Mouse (Mus musculus): Measurements from ENCODE around the gene Ppp1r1b. TPM values are rescaled to one million over a fixed set of nuclear protein-coding genes. Genes with fewer than 3 reads are reported as not detected.

The Ppp1r1b gene
- total RNA-seq (2021): under 1 TPM; 0.27 to 0.32 TPM
- long read RNA-seq, experiment 1: 0 reads
- long read RNA-seq, experiment 2: 0 reads

DNA sequence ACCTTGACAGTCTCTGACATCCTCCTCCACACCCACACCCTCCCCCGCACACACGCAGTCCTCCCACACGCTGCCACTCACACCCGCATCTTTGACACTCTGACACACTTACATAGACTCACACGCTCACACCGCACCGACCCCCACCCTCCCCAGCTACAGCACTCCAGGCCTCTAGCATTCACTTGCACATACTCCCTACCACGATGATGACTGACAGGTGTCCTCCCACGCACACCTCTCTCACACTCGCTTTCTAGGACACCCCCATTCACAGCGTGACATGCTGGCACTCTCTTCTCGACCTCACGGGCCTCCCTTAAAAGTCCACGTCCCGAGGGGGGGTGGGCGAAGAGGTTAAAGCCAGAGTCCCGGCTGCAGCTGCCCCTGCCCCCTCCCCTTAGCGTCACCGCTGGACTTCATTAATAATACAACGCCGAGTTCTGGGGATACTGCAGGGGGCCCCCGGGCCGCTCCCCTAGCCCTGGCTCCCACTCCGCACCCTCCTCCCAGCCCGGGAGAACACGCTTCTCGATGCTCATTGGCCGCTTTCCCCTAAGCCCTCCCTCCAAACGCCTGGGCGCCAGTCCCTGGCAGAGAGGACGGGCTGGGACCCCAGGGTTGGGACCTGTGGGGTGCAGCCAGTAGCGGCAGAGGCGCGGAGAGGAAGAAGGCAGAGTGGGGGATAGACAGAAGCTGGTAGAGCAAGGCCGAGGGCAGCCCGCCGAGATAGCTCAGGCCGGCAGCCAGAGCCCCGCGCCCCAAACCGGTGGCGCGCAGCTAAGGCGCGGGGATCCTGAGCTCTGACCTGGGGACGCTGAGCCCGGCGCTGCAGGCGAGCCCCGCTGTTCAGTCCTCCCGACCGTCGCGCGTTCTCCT is at the start of gene Ppp1r1b:
Gene Ppp1r1b, plus strand, starts transcription at position 322 of the 879 bp plus-strand sequence.
- peak in 1 of 2 experiments; percentile 34 for DNase-seq (ENCODE audit: low spot score in 2 of 2)

DNA sequence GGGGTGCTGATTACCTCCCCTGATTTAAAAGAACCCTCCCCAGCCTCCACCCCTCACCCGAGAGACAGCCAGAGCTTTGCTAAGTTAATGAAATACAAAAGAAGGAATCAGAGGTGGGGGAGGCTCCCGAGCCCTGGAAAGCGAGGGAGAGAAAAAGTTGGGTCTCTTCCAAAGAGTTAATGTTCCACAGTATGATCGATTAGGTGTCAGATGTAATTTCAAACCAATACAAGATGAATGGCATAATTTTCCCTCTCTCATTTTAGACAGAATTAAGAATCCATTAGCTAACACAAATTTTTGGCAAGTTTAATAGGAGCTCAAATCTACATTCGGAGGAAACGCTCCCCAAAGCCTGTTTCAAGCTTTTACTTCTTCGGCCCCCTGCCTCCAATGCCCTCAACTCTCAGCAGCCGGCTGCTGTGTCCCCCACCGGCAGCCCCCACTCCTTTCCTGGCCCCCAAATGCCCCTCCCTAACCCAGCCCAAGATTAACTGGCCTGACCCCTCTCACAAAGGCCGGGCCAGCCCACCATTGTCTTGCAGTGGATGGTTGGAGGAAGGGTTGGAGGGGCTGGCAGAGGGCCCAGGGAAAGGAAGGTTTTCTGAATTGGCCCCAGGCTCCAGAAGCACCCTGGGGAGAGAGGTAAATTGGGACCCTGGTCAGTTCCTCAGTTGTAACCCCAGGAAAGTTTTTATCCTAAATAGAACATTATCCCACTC is 49.6 kb upstream of the Ppp1r1b start:
- no peak for DNase-seq (ENCODE audit: low spot score in 2 of 2)

DNA sequence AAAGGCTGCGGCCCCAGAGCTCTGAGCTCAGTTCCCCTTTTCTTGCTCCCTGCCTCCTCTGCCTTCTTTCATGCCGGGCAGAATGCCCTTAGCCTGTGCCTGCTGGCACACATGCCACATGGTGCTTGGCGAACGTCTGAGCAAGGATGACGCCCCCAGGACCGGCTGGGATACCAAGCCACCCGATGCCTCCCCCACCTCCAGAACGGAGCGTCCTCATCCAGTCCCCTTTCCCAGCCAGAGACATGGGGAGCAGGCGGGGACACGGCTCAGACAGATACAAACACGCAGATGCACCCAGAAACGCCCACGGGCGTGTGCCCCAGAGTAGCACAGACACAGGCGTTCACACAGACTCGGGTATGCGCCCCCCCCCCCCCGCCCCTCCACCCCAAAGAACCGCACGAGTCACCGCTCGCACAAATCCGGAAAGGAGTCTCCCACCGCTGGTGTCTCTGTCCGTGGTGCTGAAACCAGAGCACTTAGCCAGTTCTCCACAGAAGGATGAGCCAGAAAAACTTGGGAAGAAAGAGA is 34.3 kb upstream of the Ppp1r1b start:
- DNase-seq (ENCODE audit: low spot score in 2 of 2): peak; percentile 45 to 67

DNA sequence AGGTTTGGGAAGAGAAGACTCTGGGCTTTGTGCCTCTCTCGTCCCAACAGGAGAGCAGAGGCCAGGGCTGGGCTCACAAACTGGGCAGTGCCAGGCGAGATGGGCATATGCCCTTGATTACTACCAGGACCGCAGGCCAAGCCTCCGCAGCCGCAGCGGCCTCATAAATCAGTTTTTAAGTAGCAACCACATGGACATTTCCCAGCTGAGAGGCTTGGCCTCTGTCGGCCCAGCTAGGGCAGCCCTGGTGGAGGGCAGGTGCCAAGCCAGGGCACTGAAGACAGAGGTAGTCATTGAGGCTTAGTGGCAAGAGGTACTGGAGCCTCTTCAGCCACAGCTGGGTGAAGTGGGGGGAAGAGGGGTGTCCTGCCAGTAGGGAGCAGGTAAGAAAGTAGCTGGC is 30.7 kb upstream of the Ppp1r1b start:
- no peak for DNase-seq (ENCODE audit: low spot score in 2 of 2)

DNA sequence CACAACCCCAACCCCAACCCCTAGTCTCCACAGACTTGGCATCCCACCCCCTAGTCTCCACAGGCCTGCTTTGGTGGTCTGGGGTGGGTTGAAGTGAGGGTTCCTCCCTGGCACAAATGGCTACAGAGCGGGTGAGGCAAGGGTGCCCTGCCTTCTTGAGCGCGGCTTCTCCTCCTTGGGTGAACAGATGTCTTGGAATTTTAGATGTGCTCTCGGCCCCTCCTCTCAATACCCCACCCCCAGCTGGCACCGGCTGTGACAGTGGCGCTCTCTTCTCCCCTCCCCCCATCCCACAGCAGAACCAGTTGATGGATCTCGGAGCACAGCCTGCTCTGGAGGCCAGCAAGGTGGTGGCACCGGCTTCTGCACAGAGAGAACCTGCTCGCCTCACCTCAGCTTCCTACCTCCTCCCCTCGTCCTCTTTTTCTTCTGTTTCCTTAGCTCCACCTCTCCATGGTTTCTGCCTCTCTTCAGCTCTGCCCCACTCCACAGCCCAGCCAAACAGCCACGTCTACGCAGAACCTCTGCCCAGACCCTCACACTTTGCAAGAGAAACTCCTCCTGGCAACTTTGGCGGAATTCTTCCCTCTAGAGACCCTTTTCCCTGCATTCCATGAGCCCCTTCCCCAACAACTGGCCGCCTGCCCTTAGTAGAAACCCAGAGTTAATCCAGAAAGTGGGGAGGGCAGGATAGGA is 29.6 kb upstream of the Ppp1r1b start:
- no peak for DNase-seq (ENCODE audit: low spot score in 2 of 2)

DNA sequence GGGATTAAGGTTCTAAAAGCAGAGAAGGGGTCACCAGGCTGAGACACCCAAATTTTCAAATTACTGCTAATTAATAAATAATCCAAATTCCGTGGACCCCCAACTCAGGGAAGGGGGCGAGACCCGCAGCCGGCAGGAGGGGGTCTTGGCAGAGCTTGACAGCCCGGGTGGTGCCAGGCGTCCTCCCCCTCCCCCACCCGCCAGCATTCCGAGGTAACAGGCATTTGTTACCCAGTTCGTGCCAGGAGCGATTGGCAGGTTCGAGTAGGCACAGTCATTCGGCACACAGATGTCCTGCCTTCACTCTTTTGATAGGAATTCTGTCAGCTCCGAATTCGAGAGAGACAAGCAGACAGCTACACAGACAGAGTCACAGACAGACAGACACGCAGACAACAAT is 29.1 kb upstream of the Ppp1r1b start:
- DNase-seq (ENCODE audit: low spot score in 2 of 2): no peak

DNA sequence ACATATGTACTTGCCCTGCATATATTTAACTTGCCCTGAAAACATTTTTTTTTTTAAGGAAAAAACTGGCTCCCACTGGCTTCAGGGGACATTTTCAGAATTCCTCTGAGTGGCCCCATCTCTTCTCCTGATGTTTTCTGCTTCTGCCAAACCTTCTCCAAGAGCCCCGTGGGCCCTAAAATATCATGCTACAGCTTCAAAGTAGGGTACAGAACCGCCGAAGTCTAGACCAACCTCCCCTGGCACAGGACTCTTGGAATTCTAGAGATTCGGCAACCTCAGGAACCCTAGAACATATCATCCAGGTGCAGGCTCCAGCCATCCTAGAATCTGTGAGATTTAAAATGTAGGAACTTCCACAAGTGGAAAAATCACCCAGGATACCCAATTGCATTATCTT is 28.7 kb upstream of the Ppp1r1b start:
- DNase-seq (ENCODE audit: low spot score in 2 of 2): no peak

DNA sequence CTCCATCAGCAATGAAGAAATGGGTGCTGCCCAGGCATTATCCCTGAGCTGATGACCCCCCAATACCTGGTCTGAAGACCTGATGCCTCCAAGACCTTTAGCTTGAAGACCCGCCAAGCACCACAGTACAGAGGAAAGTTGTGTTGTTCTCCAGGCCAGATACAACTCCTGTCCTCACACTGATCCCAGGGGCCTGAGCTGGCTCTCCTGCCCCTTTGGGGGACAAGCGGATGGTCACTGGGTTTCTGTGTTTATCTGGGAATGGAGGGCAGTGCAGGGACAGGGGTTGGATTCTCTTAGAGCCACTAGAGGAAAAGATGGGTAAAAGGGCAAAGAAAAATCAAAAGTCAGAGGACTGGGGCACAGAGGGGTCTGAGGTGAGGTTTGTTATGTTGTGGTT is 28.3 kb upstream of the Ppp1r1b start:
- DNase-seq (ENCODE audit: low spot score in 2 of 2): no peak

DNA sequence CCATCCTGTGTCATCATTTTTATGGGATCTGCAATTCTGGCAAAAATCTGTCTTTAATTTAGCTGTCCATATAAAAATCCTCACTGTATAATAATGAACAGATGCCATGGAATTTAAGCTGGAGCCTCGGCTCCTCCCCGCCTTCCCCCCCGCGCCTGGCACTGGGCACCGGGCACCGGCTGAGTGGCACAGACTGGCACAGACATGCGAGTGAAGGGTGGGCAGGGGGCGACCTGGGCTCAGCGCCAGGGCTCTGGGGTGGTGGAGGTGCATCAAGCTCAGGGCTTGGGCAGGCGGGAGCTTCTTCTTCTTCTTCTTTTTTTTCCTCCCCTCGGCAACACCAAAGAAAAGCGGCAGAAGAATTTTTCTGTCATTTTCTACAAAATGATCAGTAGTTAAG is 27.8 kb upstream of the Ppp1r1b start:
- no peak for DNase-seq (ENCODE audit: low spot score in 2 of 2)

DNA sequence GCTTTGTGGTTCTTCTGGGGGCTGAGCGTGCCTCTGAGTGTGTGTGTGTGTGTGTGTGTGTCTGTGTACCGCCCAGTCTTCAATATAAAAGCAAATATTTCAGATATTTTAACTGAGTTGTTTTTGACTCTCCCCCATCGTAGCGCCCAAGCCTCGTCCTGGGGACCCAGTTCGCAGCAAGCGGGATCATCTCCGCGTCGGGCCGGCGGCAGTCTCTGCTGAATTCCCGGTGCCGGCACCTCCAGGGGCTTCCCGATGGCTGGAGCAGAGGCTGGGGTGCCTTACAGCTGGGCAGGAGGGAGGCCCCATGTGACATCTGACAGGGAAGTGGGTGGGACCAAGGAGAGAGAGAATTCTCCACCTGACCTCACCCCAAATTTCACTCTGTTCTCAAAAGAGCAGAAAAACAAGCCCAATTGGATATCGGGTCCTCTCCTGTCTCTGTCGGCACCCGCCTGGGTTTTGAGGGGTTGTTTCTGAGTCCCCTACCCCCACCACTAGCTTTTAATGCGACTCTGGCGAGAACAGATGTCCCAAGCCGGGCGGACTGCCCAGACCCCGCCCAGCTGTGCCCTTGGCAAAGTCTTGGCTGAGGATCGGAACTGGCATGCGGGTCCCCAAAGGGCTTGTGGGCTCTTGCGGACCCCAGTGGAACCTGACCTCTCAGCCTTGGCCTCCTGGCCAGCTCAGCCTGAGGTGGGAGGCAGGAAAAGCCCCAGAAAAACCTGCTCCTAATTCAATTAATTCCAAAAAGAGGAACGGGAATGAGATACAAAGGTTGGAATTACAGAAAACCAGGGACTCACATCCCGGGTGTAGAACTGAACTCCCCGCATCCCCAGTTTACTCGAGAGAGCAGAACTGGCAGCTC is 27.2 kb upstream of the Ppp1r1b start:
- DNase-seq (ENCODE audit: low spot score in 2 of 2): no peak

DNA sequence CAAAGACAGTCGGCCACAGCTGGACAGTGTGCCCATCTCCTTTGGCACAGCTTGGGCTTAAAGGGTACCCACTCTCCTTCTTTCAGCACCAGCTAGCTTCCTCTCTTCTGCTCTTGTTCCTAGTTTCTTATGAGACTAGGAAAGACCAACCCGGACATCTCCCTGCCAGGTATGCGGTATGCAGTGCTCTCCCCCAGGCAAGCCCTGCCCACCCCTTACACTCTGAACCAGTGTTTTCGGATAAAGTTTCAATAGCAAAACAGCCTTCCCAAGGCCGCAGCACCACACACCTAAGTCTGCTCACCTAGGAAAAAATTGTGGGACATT is 26.6 kb upstream of the Ppp1r1b start:
- no peak for DNase-seq (ENCODE audit: low spot score in 2 of 2)

DNA sequence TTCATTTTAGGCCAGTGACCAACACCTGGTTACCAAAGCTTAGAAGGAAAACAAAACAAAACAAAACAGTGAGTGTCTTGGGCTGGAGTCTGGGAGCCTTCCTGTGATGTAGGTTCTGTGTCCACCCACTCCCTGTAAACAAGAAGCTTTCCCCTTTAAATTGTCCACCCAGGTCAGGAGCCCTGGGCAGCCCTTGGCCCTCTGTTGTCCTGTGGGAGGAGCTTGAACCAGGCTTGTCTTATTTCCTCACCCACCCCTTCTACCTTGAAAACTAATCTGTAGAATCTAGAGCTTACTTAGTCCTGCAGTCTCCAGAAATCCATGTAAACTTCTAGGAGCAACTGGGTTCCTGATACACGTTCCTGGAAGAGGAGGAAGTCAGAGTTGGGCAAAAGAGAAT is 26.0 kb upstream of the Ppp1r1b start:
- DNase-seq (ENCODE audit: low spot score in 2 of 2): no peak

DNA sequence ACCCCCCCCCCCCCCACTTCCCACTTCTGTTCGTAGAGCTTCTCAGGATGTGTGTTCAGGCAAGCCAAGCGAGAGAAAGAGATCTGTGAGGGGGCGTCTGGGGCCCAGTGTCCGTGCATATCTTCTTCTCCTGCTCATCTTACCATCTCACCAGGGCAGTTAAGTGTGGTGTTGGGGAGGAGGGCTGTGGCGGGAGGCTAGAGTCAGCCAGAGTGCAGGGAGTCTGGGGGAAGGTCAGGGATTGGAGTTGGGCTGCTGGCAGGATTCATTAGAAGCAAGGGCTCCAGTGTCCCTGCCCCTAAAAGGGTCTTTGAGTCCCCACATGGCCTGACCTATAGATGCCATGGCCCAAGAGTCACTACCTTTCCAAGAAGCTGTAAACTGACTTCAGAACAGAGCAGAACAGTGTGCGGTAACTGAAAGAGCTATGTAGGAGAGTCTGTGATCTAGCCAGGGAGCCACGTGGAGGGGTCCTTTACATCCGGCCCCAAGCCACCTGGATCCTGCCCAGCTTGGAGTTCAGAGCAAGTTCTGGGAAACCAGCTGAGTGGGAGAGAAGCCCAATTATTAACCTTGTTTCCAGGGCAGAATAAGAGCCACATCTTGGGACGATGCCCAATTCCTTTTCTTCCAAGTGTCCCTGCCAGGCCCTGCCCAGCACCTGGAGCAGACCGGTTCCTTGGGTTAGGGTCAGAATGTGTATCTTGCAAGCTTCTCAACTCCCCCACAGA is 24.9 kb upstream of the Ppp1r1b start:
- DNase-seq (ENCODE audit: low spot score in 2 of 2): no peak

DNA sequence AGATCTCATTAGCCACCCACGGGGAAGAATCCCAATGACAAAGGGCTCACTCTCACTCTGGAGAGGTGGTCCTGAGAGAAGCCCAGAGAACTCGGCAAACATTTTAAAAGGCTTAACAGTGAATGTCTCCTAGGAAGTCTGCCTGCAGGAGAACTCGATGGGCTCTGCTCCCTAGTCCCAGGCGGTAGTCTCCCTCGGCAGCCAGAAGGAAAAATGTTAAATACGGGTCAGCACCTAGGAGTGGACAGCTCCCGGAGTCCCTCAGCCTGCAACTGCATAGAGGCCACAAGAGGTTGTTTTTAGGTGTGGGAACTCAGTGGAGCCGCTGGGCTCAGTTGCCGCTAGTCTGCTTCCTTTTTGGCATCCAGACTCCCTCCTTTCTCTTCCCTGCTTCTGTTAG is 24.3 kb upstream of the Ppp1r1b start:
- DNase-seq (ENCODE audit: low spot score in 2 of 2): peak in 1 of 2 experiments; percentile 21

DNA sequence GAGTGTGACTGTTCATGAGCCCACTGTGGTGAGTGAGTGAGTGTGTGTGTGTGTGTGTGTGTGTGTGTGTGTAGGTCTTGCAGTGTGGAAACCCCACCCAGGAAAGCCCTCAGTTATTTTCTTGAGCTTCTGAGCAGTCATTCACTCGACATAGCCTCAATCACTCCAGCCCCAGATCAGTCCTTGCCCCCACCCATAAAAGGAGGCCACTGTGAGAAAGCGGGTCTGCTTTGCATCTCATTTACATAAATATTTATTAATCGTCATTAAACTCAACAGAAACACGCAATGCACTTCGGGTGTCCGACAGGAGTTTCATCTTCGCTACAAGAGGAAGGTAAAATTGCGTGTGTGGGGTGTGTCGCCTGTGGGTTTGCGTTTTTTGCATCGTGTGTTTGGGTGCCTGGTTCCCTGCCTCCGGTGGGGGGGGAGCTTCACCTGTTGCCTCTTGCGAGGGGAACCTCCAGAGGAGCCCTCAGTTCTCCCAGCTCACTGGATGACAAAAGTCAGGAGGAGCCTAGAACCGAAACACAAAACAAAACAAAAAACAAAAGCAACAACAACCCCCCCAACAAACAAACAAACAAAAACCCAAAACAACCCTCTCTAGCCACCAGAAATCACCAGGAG is 22.9 kb upstream of the Ppp1r1b start:
- DNase-seq (ENCODE audit: low spot score in 2 of 2): no peak

DNA sequence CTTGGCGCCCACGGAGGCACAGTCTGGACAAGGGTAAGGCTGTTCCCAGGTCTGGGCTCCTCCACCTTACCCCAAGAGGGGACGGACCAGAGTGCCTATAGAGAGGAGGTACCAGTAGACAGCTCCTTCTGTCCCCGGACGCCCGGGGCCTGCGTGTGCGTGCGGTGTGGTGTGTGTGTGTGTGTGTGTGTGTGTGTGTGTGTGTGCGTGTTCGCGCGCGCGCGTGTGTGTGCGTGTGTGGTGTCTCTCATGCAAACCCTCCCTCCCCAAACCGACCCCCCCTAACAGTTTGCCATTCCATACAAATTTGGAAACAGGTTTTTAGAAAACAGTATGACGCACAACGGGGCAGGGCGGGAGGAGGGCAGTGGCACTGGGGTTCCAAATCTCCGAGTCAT is 22.4 kb upstream of the Ppp1r1b start:
- DNase-seq (ENCODE audit: low spot score in 2 of 2): no peak

DNA sequence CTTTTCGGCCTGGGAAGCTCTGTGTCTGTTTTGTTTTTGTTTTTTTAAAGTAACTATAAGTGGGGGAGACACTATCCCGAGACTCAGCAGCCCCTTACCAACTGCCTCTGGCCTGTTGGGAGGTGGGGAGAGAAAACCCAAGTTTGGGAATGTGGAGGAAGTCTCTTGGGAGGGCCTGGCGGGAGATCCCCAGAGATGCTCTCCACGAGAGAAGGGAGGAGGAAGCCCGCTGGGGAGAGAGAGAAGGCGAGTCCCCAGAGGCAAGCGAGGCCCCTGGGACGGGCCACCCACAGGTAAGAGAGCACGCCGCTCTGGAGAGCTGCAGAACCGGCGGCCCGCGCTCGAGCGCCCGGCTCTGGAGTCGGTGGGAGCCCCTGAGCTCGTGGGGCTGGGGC is 21.5 kb upstream of the Ppp1r1b start:
- DNase-seq (ENCODE audit: low spot score in 2 of 2): no peak

DNA sequence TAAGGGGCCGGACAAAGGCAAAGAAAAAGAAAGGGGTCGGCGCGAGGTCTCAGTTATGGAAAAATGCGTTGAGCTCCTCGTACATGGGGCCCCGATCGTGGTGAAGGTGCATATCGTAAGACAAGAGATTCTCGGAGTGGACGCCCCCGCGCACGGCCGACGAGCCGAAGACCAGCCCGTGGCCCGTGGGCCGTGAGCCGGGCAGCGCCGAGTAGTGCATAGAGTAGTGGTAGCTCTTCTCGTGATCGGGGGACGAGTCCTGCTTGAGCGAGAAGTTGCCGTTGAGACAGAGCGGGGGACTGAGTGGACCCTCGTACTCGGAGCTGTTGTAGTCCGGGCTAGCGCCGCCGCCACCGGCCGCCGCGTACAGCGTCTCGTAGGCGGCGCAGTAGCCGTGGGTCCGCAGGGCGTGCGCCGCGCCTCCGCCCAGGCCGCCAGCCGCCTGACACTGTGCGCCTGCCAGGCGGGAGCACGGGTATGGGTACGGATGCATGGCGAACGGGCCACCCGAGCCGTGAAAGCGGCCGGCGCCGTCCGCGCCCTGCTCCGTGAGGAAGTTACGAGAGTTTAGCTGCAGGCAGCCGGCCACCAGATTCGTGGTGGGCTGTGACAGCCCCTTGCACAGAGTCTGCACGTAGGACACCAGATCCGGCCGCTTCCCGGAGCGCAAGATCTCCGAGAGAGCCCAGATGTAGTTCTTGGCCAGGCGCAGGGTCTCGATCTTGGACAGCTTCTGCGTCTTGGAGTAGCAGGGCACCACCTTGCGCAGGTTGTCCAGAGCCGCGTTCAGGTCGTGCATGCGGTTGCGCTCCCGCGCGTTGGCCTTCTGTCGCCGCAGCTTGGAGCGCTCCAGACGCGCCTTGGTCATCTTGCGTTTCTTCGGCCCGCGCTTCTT is 20.8 kb upstream of the Ppp1r1b start:
- DNase-seq (ENCODE audit: low spot score in 2 of 2): no peak

DNA sequence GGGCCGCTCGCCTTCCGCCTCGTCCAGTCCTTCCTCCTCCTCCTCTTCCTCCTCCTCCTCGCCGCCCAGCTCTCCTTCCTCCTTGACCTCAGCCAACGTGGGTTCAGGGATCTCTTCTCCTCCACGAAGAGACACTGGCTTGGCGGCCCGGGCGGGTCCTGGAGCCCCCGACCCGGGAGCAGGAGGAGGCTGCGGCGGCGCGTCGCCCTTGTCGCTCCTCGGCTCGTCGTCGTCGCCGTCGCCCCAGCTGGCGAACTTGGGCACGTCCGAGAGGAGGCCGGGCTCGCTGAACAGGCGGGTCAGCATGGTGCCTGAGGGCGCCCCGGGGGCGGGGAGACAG is 20.2 kb upstream of the Ppp1r1b start:
- no peak for DNase-seq (ENCODE audit: low spot score in 2 of 2)

Measured in adrenal gland, adult 18-20 months (tissue).